Mouse (Mus musculus): Measurements from ENCODE around the gene Vps13d. TPM values are rescaled to one million over a fixed set of nuclear protein-coding genes. Genes with fewer than 3 reads are reported as not detected.

Vps13d gene
- polyA plus RNA-seq, 1 experiment from 2014 or later, result 10.3 TPM

GRCm38 (mm10) chr4:145024694-145025408 is 170.0 kb downstream of the Vps13d start:
- Histone ChIP-seq H3K36me3 (ENCODE audit: insufficient read depth, low read length) (0 out of 2 replicates have a peak, but pooled peaks cover 4% of the 10 kb centered on the region), H3K4me3 (ENCODE audit: low read depth, low read length) (no peak overlapping the region), H3K9me3 (ENCODE audit: low read length) (no peaks in the 10 kb centered on the region), H3K4me1 (ENCODE audit: insufficient read depth, low read depth, low read length) (peaks cover 20% of the 10 kb centered on the region), H3K9ac (replicated peaks; ENCODE audit: low read depth) (no peak overlapping the region), H3K4me2 (replicated peaks; ENCODE audit: low read depth, low read length) (no peak overlapping the region), H3K27me3 (replicated peaks; ENCODE audit: insufficient read depth, low read length) (no peaks in the 10 kb centered on the region), H3K27ac (ENCODE audit: low read length) (peak overlapping the region; percentile 94)
- peak; percentile 85 for ATAC-seq
- TF ChIP-seq EP300 (IDR thresholded peaks at IDR 0.05) (peak; percentile 100), CTCF (IDR thresholded peaks at IDR 0.05) (no peak)
- WGBS, result 30% methylated on average over 8 of the region's 8 CpGs
- peak; percentile 97 for DNase-seq (ENCODE audit: low spot score)

GRCm38 (mm10) chr4:145023911-145024310 is 170.9 kb downstream of the Vps13d start:
- Histone ChIP-seq H3K9ac (replicated peaks; ENCODE audit: low read depth) (no peak overlapping the region), H3K27me3 (replicated peaks; ENCODE audit: insufficient read depth, low read length) (no peaks in the 10 kb centered on the region), H3K4me1 (ENCODE audit: insufficient read depth, low read depth, low read length) (peaks cover 20% of the 10 kb centered on the region), H3K4me2 (replicated peaks; ENCODE audit: low read depth, low read length) (no peak overlapping the region), H3K9me3 (ENCODE audit: low read length) (no peaks in the 10 kb centered on the region), H3K36me3 (ENCODE audit: insufficient read depth, low read length) (0 out of 2 replicates have a peak, but pooled peaks cover 8% of the 10 kb centered on the region), H3K4me3 (ENCODE audit: low read depth, low read length) (no peak overlapping the region), H3K27ac (ENCODE audit: low read length) (peak overlapping the region; percentile 77)
- TF ChIP-seq CTCF (IDR thresholded peaks at IDR 0.05), result peak; percentile 43
- peak; percentile 92 for TF ChIP-seq EP300 (IDR thresholded peaks at IDR 0.05)
- ATAC-seq (peak; percentile 54), DNase-seq (ENCODE audit: low spot score) (peak; percentile 78)
- WGBS, result 61% methylated on average over 6 of the region's 6 CpGs

GRCm38 (mm10) chr4:145022815-145023214 is 172.0 kb downstream of the Vps13d start:
- DNase-seq (ENCODE audit: low spot score) (no peak), ATAC-seq (no peak)
- Histone ChIP-seq H3K27me3 (replicated peaks; ENCODE audit: insufficient read depth, low read length) (no peaks in the 10 kb centered on the region), H3K9me3 (ENCODE audit: low read length) (no peaks in the 10 kb centered on the region), H3K4me3 (ENCODE audit: low read depth, low read length) (no peak overlapping the region), H3K27ac (ENCODE audit: low read length) (peak overlapping the region; percentile 77), H3K9ac (replicated peaks; ENCODE audit: low read depth) (no peak overlapping the region), H3K4me1 (ENCODE audit: insufficient read depth, low read depth, low read length) (peaks cover 20% of the 10 kb centered on the region), H3K36me3 (ENCODE audit: insufficient read depth, low read length) (0 out of 2 replicates have a peak, but pooled peaks cover 8% of the 10 kb centered on the region), H3K4me2 (replicated peaks; ENCODE audit: low read depth, low read length) (no peak overlapping the region)
- 84% methylated on average over 5 of the region's 5 CpGs for WGBS
- TF ChIP-seq EP300 (IDR thresholded peaks at IDR 0.05) (no peak), CTCF (IDR thresholded peaks at IDR 0.05) (no peak)

- ATAC-seq, result no peak
- Histone ChIP-seq H3K4me1 (ENCODE audit: insufficient read depth, low read depth, low read length) (peaks cover 18% of the 10 kb centered on the region), H3K9me3 (ENCODE audit: low read length) (no peaks in the 10 kb centered on the region), H3K4me2 (replicated peaks; ENCODE audit: low read depth, low read length) (no peak overlapping the region), H3K9ac (replicated peaks; ENCODE audit: low read depth) (no peak overlapping the region), H3K36me3 (ENCODE audit: insufficient read depth, low read length) (0 out of 2 replicates have a peak, but pooled peaks cover 8% of the 10 kb centered on the region), H3K4me3 (ENCODE audit: low read depth, low read length) (no peak overlapping the region), H3K27ac (ENCODE audit: low read length) (no peak overlapping the region), H3K27me3 (replicated peaks; ENCODE audit: insufficient read depth, low read length) (no peaks in the 10 kb centered on the region)
- TF ChIP-seq EP300 (IDR thresholded peaks at IDR 0.05) (no peak), CTCF (IDR thresholded peaks at IDR 0.05) (no peak)
- WGBS, result 94% methylated on average over 2 of the region's 2 CpGs
- DNase-seq (ENCODE audit: low spot score), result no peak
These were observed 172.6 kb downstream of the Vps13d start for GRCm38 (mm10) chr4:145022211-145022610.

GRCm38 (mm10) chr4:145020383-145020782 is 174.4 kb downstream of the Vps13d start:
- Histone ChIP-seq H3K9ac (replicated peaks; ENCODE audit: low read depth) (no peak overlapping the region), H3K27me3 (replicated peaks; ENCODE audit: insufficient read depth, low read length) (no peaks in the 10 kb centered on the region), H3K4me1 (ENCODE audit: insufficient read depth, low read depth, low read length) (peaks cover 6% of the 10 kb centered on the region), H3K4me2 (replicated peaks; ENCODE audit: low read depth, low read length) (no peak overlapping the region), H3K9me3 (ENCODE audit: low read length) (no peaks in the 10 kb centered on the region), H3K36me3 (ENCODE audit: insufficient read depth, low read length) (0 out of 2 replicates have a peak, but pooled peaks cover 8% of the 10 kb centered on the region), H3K4me3 (ENCODE audit: low read depth, low read length) (no peak overlapping the region), H3K27ac (ENCODE audit: low read length) (peak overlapping the region; percentile 4; the same call in 1 of the 2 replicates)
- DNase-seq (ENCODE audit: low spot score) (no peak), ATAC-seq (no peak)
- 66% methylated on average over 2 of the region's 2 CpGs for WGBS
- TF ChIP-seq CTCF (IDR thresholded peaks at IDR 0.05), result no peak
- no peak for TF ChIP-seq EP300 (IDR thresholded peaks at IDR 0.05)

- Histone ChIP-seq H3K9me3 (ENCODE audit: low read length) (no peaks in the 10 kb centered on the region), H3K4me1 (ENCODE audit: insufficient read depth, low read depth, low read length) (no peaks in the 10 kb centered on the region; the same call in 1 of the 2 replicates), H3K27ac (ENCODE audit: low read length) (peak overlapping the region; percentile 16; the same call in 1 of the 2 replicates), H3K4me2 (replicated peaks; ENCODE audit: low read depth, low read length) (no peak overlapping the region), H3K9ac (replicated peaks; ENCODE audit: low read depth) (no peak overlapping the region), H3K4me3 (ENCODE audit: low read depth, low read length) (no peak overlapping the region), H3K27me3 (replicated peaks; ENCODE audit: insufficient read depth, low read length) (no peaks in the 10 kb centered on the region), H3K36me3 (ENCODE audit: insufficient read depth, low read length) (0 out of 2 replicates have a peak, but pooled peaks cover 8% of the 10 kb centered on the region)
- WGBS, result 87% methylated on average over 3 of the region's 3 CpGs
- ATAC-seq, result no peak
- DNase-seq (ENCODE audit: low spot score), result no peak
- TF ChIP-seq CTCF (IDR thresholded peaks at IDR 0.05) (no peak), EP300 (IDR thresholded peaks at IDR 0.05) (0 out of 2 replicates have a peak, but pooled peaks have one; percentile 13)
These were observed 175.6 kb downstream of the Vps13d start for GRCm38 (mm10) chr4:145019121-145019714.
